In genomic region chrX:163117237-163117636, GRCm38 (mm10) we compare ENCODE assay signal across 23 mouse cellular contexts.
"Had no signal": no experiment of that assay in that cellular context is flagged by ENCODE, and none has a peak within 500 bp of the region (broad histone marks: within the 10 kb centered on the region; RNA-seq: fewer than 3 reads in every experiment).

No protein-coding gene starts in this region.

- DNase-seq: kidney, adult 18-20 months; kidney, adult 9 months; kidney, postnatal 14 days; kidney, postnatal 4 days; left cerebral cortex, postnatal 4 days; liver, postnatal 0 days; lung, embryonic 14.5 days; right cerebral cortex, adult 18-20 months; right cerebral cortex, postnatal 14 days; right cerebral cortex, postnatal 4 days; thymus, adult 2 months; thymus, postnatal 25 days had no signal

- H3K27me3 ChIP-seq: limb, embryonic 15.5 days; neural tube, embryonic 12.5 days had no signal

- H3K4me3 ChIP-seq: limb, embryonic 12.5 days; limb, embryonic 15.5 days; megakaryocyte, embryonic 14.5 days; midbrain, embryonic 10.5 days; neural tube, embryonic 12.5 days; neural tube, embryonic 15.5 days had no signal

- ATAC-seq: liver, postnatal 0 days; lung, postnatal 0 days had no signal

- H3K4me1 ChIP-seq: limb, embryonic 12.5 days; limb, embryonic 15.5 days; megakaryocyte, embryonic 14.5 days; neural tube, embryonic 12.5 days; neural tube, embryonic 15.5 days had no signal

- H3K9ac ChIP-seq: limb, embryonic 12.5 days; limb, embryonic 15.5 days; liver, embryonic 14.5 days; liver, postnatal 0 days; lung, embryonic 14.5 days; neural tube, embryonic 12.5 days; neural tube, embryonic 15.5 days had no signal

- H3K9me3 ChIP-seq: limb, embryonic 12.5 days; limb, embryonic 15.5 days; megakaryocyte, embryonic 14.5 days; midbrain, embryonic 10.5 days; neural tube, embryonic 12.5 days; neural tube, embryonic 15.5 days had no signal

- H3K27ac ChIP-seq: limb, embryonic 12.5 days; limb, embryonic 15.5 days; liver, embryonic 14.5 days; macrophage; neural tube, embryonic 12.5 days; neural tube, embryonic 15.5 days; stomach, postnatal 0 days had no signal

- H3K4me2 ChIP-seq: limb, embryonic 12.5 days; limb, embryonic 15.5 days; liver, embryonic 11.5 days; lung, embryonic 14.5 days; neural tube, embryonic 12.5 days; neural tube, embryonic 15.5 days had no signal

- H3K36me3 ChIP-seq: limb, embryonic 12.5 days; limb, embryonic 15.5 days; midbrain, embryonic 10.5 days; neural tube, embryonic 12.5 days; neural tube, embryonic 15.5 days had no signal
